Mouse (Mus musculus) myocyte (in vitro differentiated cells): Measurements from ENCODE around the gene Gigyf1. TPM values are rescaled to one million over a fixed set of nuclear protein-coding genes. Genes with fewer than 3 reads are reported as not detected.
A peak's percentile ranks its signal among the peaks of the same experiment; 100 is the strongest.

Source experiments
- H3K27me3 ChIP-seq: one replicate; pipeline ENCODE4 v1.6.1; 2011; ENCODE audit not compliant: control insufficient read depth, insufficient read depth, insufficient read length
- H3K36me3 ChIP-seq: one replicate; pipeline ENCODE4 v1.6.1; 2011; ENCODE audit not compliant: control insufficient read depth, insufficient read depth
- H3K4me2 ChIP-seq: one replicate; pipeline ENCODE4 v1.6.1; 2011; ENCODE audit warnings: low read depth, control low read depth
- H3K4me3 ChIP-seq: one replicate; pipeline ENCODE4 v1.5.1; 2011; ENCODE audit warnings: mild to moderate bottlenecking, control low read depth, moderate library complexity
- H3K79me2 ChIP-seq: one replicate; pipeline ENCODE4 v1.6.1; 2011; ENCODE audit not compliant: control insufficient read depth, insufficient read depth
- H3ac ChIP-seq: one replicate; pipeline ENCODE4 v1.6.1; 2011; ENCODE audit not compliant: control insufficient read depth, insufficient read length
- CEBPB ChIP-seq: IDR thresholded peaks from 2 replicates; pipeline ENCODE4 v1.6.1; 2011; ENCODE audit warnings: mild to moderate bottlenecking, moderate library complexity; ENCODE audit not compliant: poor library complexity, insufficient read depth, severe bottlenecking
- E2F4 ChIP-seq: IDR thresholded peaks from one replicate; pipeline ENCODE4 v1.6.1; 2011; ENCODE audit warnings: mild to moderate bottlenecking, control low read depth, moderate library complexity; ENCODE audit not compliant: insufficient read depth
- MAX ChIP-seq: IDR thresholded peaks from one replicate; pipeline ENCODE4 v1.6.1; 2011; ENCODE audit warnings: low read depth, mild to moderate bottlenecking, control low read depth
- MYOD1 ChIP-seq, 3 experiments: IDR thresholded peaks; one replicate each; pipeline ENCODE4 v1.6.1; 2011; ENCODE audit warnings: control low read depth in 2 of 3, low read depth in 2 of 3, mild to moderate bottlenecking in 2 of 3, moderate library complexity in 1 of 3; ENCODE audit not compliant: insufficient read length in 2 of 3, control insufficient read depth in 1 of 3
- MYOG ChIP-seq, 3 experiments: IDR thresholded peaks; one replicate each; pipeline ENCODE4 v1.6.1; 2011; ENCODE audit warnings: control low read depth in 2 of 3, low read depth in 2 of 3, mild to moderate bottlenecking in 2 of 3; ENCODE audit not compliant: insufficient read length in 2 of 3, control insufficient read depth in 1 of 3, insufficient read depth in 1 of 3
- POLR2A ChIP-seq: IDR thresholded peaks from one replicate; pipeline ENCODE4 v1.6.1; 2011; ENCODE audit warnings: low read depth, mild to moderate bottlenecking, control low read depth, moderate library complexity; ENCODE audit not compliant: insufficient read length
- POLR2AphosphoS2 ChIP-seq: IDR thresholded peaks from one replicate; pipeline ENCODE4 v1.6.1; 2011; ENCODE audit warnings: low read depth, control low read depth; ENCODE audit not compliant: insufficient read length
- REST ChIP-seq: IDR thresholded peaks from one replicate; pipeline ENCODE4 v1.6.1; 2011; ENCODE audit warnings: mild to moderate bottlenecking, control low read depth, moderate library complexity; ENCODE audit not compliant: insufficient read depth, insufficient read length
- SRF ChIP-seq: IDR thresholded peaks from one replicate; pipeline ENCODE4 v1.6.1; 2011; ENCODE audit warnings: low read depth; ENCODE audit not compliant: control insufficient read depth, insufficient read length
- TCF12 ChIP-seq: IDR thresholded peaks from one replicate; pipeline ENCODE4 v1.6.1; 2011; ENCODE audit warnings: mild to moderate bottlenecking, control low read depth; ENCODE audit not compliant: poor library complexity, insufficient read depth, severe bottlenecking
- TCF3 ChIP-seq: IDR thresholded peaks from one replicate; pipeline ENCODE4 v1.6.1; 2011; ENCODE audit warnings: low read depth, control low read depth; ENCODE audit not compliant: insufficient read length
- USF1 ChIP-seq: IDR thresholded peaks from one replicate; pipeline ENCODE4 v1.6.1; 2011; ENCODE audit warnings: low read depth, mild to moderate bottlenecking, control low read depth, moderate library complexity
- polyA plus RNA-seq: library from polyadenylated mRNA; unstranded; fragments of >200 nt; fragmentation: generic; extraction: Trizol; gene quantifications from one replicate; pipeline ENCODE4 v1.2.1, GENCODE M21; 2012; ENCODE audit warnings: missing spikeins

Gene Gigyf1
- polyA plus RNA-seq, 1 experiment: 9.6 TPM

GRCm38 (mm10) chr5:137493831-137494230, 24.5 kb upstream of the Gigyf1 start:
- no peaks in the 10 kb centered on the region for H3K79me2 ChIP-seq
- H3ac ChIP-seq: no peak overlapping the region
- peaks cover 39% of the 10 kb centered on the region for H3K27me3 ChIP-seq
- H3K4me2 ChIP-seq: no peak overlapping the region
- no peak overlapping the region for H3K4me3 ChIP-seq
- no peak for TF ChIP-seq CEBPB
- TF ChIP-seq MYOG (IDR thresholded peaks at IDR 0.05; ENCODE audit: control insufficient read depth in 1 of 3, insufficient read depth in 1 of 3, insufficient read length in 2 of 3, low read depth in 2 of 3): no peak
- no peak for TF ChIP-seq TCF3
- no peak for TF ChIP-seq E2F4
- TF ChIP-seq POLR2AphosphoS2: no peak
- TF ChIP-seq POLR2A: no peak
- no peak for TF ChIP-seq TCF12
- no peak for TF ChIP-seq USF1
- no peak for TF ChIP-seq REST
- no peak for TF ChIP-seq MYOD1 (IDR thresholded peaks at IDR 0.05; ENCODE audit: control insufficient read depth in 1 of 3, insufficient read length in 2 of 3, low read depth in 2 of 3)
- no peak for TF ChIP-seq MAX
- no peak for TF ChIP-seq SRF
- H3K36me3 ChIP-seq: no peaks in the 10 kb centered on the region

DNA sequence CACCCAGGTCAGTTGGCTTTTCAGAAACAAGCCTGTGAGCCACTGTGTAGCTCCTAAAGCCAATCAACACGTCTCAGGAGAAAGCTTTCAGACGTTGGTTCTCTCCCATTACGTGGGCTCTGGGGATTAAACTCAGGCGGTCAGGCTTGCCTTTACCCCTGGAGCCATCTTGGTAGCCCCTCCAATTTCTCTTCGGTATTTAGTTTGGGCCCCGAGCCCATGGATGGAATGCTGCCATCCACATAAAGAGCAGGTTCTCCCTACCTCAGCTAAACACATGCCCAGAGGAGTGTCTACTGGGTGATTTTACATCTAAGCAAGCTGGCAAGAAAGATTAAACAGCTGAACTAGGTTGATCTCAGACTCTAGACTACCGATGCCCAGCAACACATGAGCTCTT, 18.2 kb upstream of the Gigyf1 start:
- no peaks in the 10 kb centered on the region for H3K36me3 ChIP-seq
- no peak for TF ChIP-seq TCF3
- no peak for TF ChIP-seq MYOD1 (IDR thresholded peaks at IDR 0.05; ENCODE audit: control insufficient read depth in 1 of 3, insufficient read length in 2 of 3, low read depth in 2 of 3)
- no peak for TF ChIP-seq CEBPB
- no peak for TF ChIP-seq POLR2AphosphoS2
- no peak for TF ChIP-seq E2F4
- no peak for TF ChIP-seq POLR2A
- no peak for TF ChIP-seq SRF
- TF ChIP-seq MAX: no peak
- no peak for TF ChIP-seq USF1
- no peak for TF ChIP-seq REST
- no peak for TF ChIP-seq MYOG (IDR thresholded peaks at IDR 0.05; ENCODE audit: control insufficient read depth in 1 of 3, insufficient read depth in 1 of 3, insufficient read length in 2 of 3, low read depth in 2 of 3)
- no peak for TF ChIP-seq TCF12
- H3K27me3 ChIP-seq: peaks cover 12% of the 10 kb centered on the region
- H3K79me2 ChIP-seq: peaks cover 7% of the 10 kb centered on the region
- H3ac ChIP-seq: no peak overlapping the region
- no peak overlapping the region for H3K4me3 ChIP-seq
- H3K4me2 ChIP-seq: no peak overlapping the region

DNA sequence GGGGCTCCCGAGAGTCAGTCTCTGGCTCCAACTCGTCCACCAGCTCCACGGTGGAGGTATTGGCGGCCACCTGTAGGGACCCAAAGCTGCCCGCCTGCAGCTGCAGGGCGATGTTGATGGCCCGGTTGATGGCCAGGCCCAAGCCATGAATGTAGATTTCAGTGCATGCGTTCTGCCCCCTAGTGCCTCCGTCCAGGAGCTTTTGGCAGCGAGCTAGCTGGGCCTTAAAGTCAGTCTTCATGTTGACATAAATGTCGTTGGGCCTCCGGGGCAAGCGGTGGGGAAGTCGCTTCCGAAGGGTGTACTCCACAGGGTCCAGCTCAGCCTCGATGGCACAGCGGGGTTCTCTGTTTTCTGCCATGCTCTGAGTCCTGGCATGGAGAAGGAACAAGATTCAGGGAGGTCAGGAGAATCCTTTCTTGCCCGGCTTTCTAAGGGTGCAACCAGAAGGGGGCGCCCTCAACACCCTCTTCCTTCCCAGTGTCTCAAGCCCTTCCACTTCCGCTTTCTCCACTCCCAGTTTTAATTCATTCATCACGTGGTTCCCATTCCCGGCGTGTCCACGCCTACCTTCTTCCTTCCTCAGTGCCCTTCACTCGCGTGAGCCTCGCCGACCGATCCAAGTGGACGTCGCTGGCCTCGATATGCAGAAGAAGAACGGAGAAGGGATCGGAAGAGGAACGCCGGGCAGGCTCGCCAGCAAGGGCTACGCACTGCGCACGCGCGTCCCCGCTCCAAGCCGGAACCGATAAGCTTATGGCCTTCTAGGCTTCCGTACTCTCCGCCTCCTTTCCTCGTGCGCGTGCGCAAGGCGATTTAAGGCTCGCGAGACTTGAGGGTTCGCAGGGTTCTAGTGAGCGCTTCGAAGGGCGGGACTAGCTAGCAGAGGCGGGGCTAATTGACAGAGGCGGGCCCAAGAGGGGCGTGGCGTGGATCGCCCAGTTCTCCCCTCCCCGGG, 16.4 kb upstream of the Gigyf1 start, which contains the start of gene Pop7:
Gene Pop7, minus strand, starts transcription at position 810 of the 958 bp plus-strand sequence.
- peaks cover 5% of the 10 kb centered on the region for H3K27me3 ChIP-seq
- H3ac ChIP-seq: peak within 1 kb of the TSS; percentile 94
- peak; percentile 23 for TF ChIP-seq MAX
- peak; percentile 15 for TF ChIP-seq E2F4
- TF ChIP-seq POLR2A: peak; percentile 46
- no peak for TF ChIP-seq CEBPB
- TF ChIP-seq MYOG (IDR thresholded peaks at IDR 0.05; ENCODE audit: control insufficient read depth in 1 of 3, insufficient read depth in 1 of 3, insufficient read length in 2 of 3, low read depth in 2 of 3): no peak
- no peak for TF ChIP-seq REST
- TF ChIP-seq USF1: peak; percentile 98
- H3K36me3 ChIP-seq: no peaks in the 10 kb centered on the region
- H3K4me3 ChIP-seq: peak within 1 kb of the TSS; percentile 58
- H3K4me2 ChIP-seq: peak within 1 kb of the TSS; percentile 88
- H3K79me2 ChIP-seq: peaks cover 7% of the 10 kb centered on the region

DNA sequence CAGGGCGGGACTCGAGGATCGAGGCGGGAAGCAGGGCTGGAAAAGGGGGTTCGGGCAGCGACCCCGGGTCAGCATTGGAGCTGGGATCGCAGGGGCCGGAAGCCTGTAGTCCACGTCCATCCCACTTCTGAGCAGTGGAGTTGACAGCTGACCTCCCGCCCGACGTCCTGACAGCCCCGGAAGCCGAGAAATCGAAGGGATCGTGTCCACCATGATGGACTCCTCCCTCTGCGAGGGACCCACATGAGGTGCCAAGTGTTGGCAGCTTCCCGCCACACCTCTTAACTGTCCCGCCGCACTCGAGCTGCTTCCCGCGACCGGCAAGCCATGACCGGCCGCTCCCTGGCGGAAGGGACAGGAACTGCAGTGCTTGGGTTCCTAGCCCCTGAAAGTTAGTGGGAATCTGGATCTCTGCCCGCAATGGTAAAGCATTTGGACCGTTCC, 15.7 kb upstream of the Gigyf1 start:
- H3K4me2 ChIP-seq: peak overlapping the region; percentile 68
- H3K4me3 ChIP-seq: peak overlapping the region; percentile 58
- no peaks in the 10 kb centered on the region for H3K36me3 ChIP-seq
- TF ChIP-seq USF1 (no peak), POLR2A (peak; percentile 37), TCF12 (no peak), POLR2AphosphoS2 (peak; percentile 52), CEBPB (no peak), MAX (no peak), SRF (peak; percentile 30), TCF3 (no peak), REST (no peak), MYOG (IDR thresholded peaks at IDR 0.05; ENCODE audit: control insufficient read depth in 1 of 3, insufficient read depth in 1 of 3, insufficient read length in 2 of 3, low read depth in 2 of 3) (no peak), MYOD1 (IDR thresholded peaks at IDR 0.05; ENCODE audit: control insufficient read depth in 1 of 3, insufficient read length in 2 of 3, low read depth in 2 of 3) (no peak), E2F4 (peak; percentile 62)
- peak overlapping the region; percentile 94 for H3ac ChIP-seq
- no peaks in the 10 kb centered on the region for H3K27me3 ChIP-seq
- H3K79me2 ChIP-seq: peaks cover 7% of the 10 kb centered on the region
